Mouse (Mus musculus) embryonic fibroblast, embryonic 13.5 days (primary cell): ENCODE data around the gene Diaph3. TPM values are rescaled to one million over a fixed set of nuclear protein-coding genes. Genes with fewer than 3 reads are reported as not detected.
"Not testable (repeated sequence)": the region's sequence is repeated elsewhere in the genome, so short reads cannot be mapped to it uniquely, and the experiment has no call there.

Source experiments
- H3K27ac ChIP-seq: 2 replicates; pipeline ENCODE4 v1.5.1; 2012; ENCODE audit warnings: low read length, control low read depth, inconsistent platforms; ENCODE audit not compliant: insufficient read depth
- H3K4me1 ChIP-seq: 2 replicates; pipeline ENCODE4 v1.6.1; 2011; ENCODE audit warnings: low read length; ENCODE audit not compliant: control insufficient read depth, insufficient read depth
- H3K4me3 ChIP-seq: 2 replicates; pipeline ENCODE4 v1.5.1; 2011; ENCODE audit warnings: mild to moderate bottlenecking, control low read depth, low read length; ENCODE audit not compliant: insufficient read depth
- CTCF ChIP-seq: IDR thresholded peaks from 2 replicates; pipeline ENCODE4 v1.5.1; 2011; ENCODE audit warnings: mild to moderate bottlenecking, control low read depth, low read length, moderate library complexity, borderline replicate concordance; ENCODE audit not compliant: insufficient read depth
- POLR2A ChIP-seq: IDR thresholded peaks from 2 replicates; pipeline ENCODE4 v1.6.1; 2011; ENCODE audit warnings: low read depth, mild to moderate bottlenecking, control low read depth, low read length, moderate library complexity
- polyA plus RNA-seq: library from polyadenylated mRNA; stranded (reverse); fragments of >200 nt; gene quantifications from 2 replicates; pipeline ENCODE4 v1.2.4, GENCODE M21; 2011; ENCODE audit warnings: low read depth; ENCODE audit not compliant: missing spikeins, insufficient read length

The Diaph3 gene
- polyA plus RNA-seq, 1 experiment: 37.8 TPM

DNA sequence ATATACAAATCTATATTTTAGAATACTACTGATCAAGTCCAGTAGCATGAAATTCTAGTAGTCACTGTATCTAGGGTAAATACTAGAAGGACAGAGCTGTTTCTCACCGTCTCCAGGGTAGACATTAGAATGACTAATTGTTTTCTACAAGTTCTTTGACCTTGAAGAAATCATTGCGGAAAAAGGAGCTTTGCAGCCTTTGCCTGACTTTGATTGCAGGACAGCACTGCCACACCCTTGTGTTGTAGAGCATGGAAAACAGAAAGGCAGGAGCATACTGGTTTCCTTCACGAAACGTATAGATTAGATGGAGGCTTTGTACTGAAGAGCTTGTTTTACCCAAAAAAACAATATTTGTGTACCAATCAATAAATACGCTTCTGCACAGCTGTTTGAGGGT is 52.6 kb downstream of the Diaph3 start:
- Histone ChIP-seq H3K4me1 (no peaks in the 10 kb centered on the region), H3K4me3 (no peak overlapping the region), H3K27ac (no peak overlapping the region)
- TF ChIP-seq POLR2A (no peak), CTCF (no peak)

GRCm38 (mm10) chr14:87087996-87088395 is 53.0 kb downstream of the Diaph3 start:
- H3K27ac ChIP-seq: no peak overlapping the region
- no peak overlapping the region for H3K4me3 ChIP-seq
- no peak for TF ChIP-seq CTCF
- TF ChIP-seq POLR2A: no peak
- H3K4me1 ChIP-seq: no peaks in the 10 kb centered on the region

GRCm38 (mm10) chr14:87084906-87085305 is 56.1 kb downstream of the Diaph3 start:
- H3K4me3 ChIP-seq, H3K4me1 ChIP-seq, H3K27ac ChIP-seq: not testable (repeated sequence)

- H3K27ac ChIP-seq: no peak overlapping the region
- TF ChIP-seq CTCF (no peak), POLR2A (no peak)
- H3K4me1 ChIP-seq: no peaks in the 10 kb centered on the region
- no peak overlapping the region for H3K4me3 ChIP-seq
Measured at GRCm38 (mm10) chr14:87083911-87084310, 57.1 kb downstream of the Diaph3 start.

DNA sequence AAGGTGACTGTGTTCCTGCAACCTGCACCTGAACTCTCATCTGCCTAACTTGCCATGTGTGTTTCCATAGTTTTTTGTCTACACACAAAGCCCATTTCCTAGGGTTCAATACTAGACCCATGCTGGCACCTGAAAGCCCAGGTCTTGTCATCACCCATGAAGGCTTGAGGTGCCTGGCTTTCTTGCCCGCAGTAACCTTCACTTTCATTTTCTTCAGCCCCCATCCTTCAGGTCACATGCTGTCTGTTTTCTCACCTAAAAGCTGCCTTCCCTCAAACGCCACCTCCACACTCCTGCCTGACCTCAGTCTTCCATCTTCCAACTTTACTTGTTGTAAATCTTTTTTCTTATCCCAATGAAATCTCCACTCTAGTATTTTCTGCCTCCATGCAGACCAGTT is 61.3 kb downstream of the Diaph3 start:
- Histone ChIP-seq H3K4me1 (no peaks in the 10 kb centered on the region), H3K27ac (no peak overlapping the region), H3K4me3 (no peak overlapping the region)
- no peak for TF ChIP-seq CTCF
- TF ChIP-seq POLR2A: no peak

DNA sequence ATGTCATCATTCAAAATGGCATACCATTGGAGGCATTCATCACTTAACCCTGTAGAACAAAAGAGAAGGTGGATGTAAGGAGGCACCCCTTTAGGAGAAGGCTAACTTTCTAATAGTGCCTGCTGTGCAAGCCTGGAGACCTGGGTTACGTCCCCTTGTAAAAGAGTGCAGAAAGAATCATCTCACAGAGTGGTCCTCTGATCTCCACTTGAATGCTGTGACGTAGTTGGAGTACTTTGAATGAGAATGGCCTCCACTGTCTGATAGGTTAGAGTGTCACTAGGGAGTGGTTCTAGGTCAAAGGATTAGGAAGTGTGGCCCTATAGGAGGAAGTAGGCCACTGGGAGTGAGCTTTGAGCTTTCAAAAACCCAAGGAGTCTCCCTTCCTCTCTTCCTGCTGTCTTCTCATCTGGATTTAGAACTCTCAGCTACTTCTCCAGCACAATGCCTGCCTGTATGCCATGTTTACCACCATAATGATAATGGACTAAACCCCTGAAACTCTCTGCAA is 66.0 kb downstream of the Diaph3 start:
- Histone ChIP-seq H3K4me3 (no peak overlapping the region), H3K27ac (no peak overlapping the region), H3K4me1 (no peaks in the 10 kb centered on the region)
- no peak for TF ChIP-seq POLR2A
- no peak for TF ChIP-seq CTCF

DNA sequence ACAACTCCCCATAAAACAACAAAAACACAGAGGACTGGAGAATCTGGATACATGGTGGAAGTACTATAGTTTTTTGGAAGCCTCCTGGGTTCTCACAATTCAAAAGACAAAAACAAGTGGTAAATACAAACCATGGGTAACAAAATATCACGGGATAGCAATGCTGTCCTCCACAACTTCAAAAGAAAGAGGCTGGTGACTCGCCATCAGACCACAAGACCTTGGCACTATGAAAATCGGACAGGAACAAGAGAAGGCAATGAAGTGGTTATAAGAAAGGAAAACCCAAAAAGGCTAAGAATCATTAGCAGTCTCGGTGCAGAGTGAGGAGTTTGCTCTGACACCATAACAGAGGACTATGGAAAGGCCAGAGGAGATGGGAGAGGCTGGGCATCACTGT is 76.8 kb downstream of the Diaph3 start:
- Histone ChIP-seq H3K4me1 (0 out of 2 replicates have a peak, but pooled peaks cover 2% of the 10 kb centered on the region), H3K27ac (no peak overlapping the region), H3K4me3 (no peak overlapping the region)
- no peak for TF ChIP-seq CTCF
- TF ChIP-seq POLR2A: no peak

DNA sequence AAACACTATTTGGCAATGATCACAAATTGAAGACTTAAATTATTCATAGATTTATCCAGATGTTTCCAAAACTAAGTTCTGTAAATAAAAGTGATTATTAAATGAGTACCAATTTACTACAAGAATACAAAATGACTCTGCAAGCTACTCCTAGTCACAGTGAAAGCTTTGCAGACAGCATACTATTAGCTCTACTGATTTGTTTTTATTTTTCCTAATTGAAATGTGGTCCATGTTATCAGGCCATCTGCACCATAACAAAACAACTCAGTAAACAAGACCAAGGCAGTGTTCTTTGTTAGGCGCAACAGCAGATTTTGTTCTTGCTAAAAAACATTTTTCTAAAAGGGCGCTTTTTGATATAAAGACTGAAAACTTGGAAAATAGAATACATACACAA is 84.9 kb downstream of the Diaph3 start:
- Histone ChIP-seq H3K27ac (no peak overlapping the region), H3K4me3 (no peak overlapping the region)
- TF ChIP-seq CTCF (no peak), POLR2A (no peak)

GRCm38 (mm10) chr14:87051187-87051586 is 89.8 kb downstream of the Diaph3 start:
- TF ChIP-seq CTCF (no peak), POLR2A (no peak)
- H3K27ac ChIP-seq: 0 out of 2 replicates have a peak overlapping the region, but pooled peaks have one; percentile 23
- H3K4me1 ChIP-seq: no peaks in the 10 kb centered on the region; the same call in 1 of the 2 replicates
- no peak overlapping the region for H3K4me3 ChIP-seq

More for the DNA sequence above, 84.9 kb downstream of the Diaph3 start:
- H3K4me1 ChIP-seq: peaks cover 2% of the 10 kb centered on the region; the same call in 1 of the 2 replicates

DNA sequence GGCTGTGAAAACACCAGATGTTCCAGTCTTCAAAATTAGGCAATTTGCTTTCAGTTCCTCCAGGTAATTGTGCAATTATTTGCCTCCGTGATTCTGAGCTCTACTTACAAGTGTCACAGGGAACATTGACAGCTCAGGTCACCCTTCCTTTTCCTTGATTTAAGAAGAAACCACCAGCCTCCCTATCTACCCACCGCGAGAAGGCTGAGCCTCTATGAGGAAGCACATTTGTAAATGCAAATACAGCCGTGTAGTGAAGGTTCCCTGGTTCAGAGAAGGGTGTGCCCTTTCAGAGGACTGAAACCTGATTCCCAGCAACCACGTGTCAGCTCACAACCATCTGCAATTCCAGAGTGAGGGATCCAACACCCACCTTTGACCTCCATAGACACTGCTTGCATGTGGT is 96.6 kb downstream of the Diaph3 start:
- H3K4me1 ChIP-seq: no peaks in the 10 kb centered on the region
- TF ChIP-seq POLR2A (no peak), CTCF (no peak)
- H3K27ac ChIP-seq: no peak overlapping the region
- H3K4me3 ChIP-seq: no peak overlapping the region

GRCm38 (mm10) chr14:87020240-87020639 is 120.8 kb downstream of the Diaph3 start:
- TF ChIP-seq CTCF: no peak
- TF ChIP-seq POLR2A: no peak
- Histone ChIP-seq H3K27ac (no peak overlapping the region), H3K4me1 (peaks cover 5% of the 10 kb centered on the region; the same call in 1 of the 2 replicates), H3K4me3 (no peak overlapping the region)
